In genomic region chr8:126591821-126592268, GRCm38 (mm10) we compare ENCODE assay signal across 8 mouse cellular contexts. TPM values are rescaled to one million over a fixed set of nuclear protein-coding genes. Genes with fewer than 3 reads are reported as not detected.
DNase-seq lines count a peak whose midpoint lies in the region; ATAC-seq and TF ChIP-seq lines count a peak whose summit lies in the region.

No protein-coding gene starts in this region.

- peaks cover 76% of the 10 kb centered on the region for H3K79me2 ChIP-seq in MEL (ENCODE audit: control insufficient read depth, insufficient read depth, low read length, poor library complexity)

- H3K9ac ChIP-seq in MEL (ENCODE audit: control insufficient read depth, low read depth, low read length, poor library complexity, severe bottlenecking) = peak overlapping the region; percentile 95
- H3K9ac ChIP-seq in liver, embryonic 14.5 days (replicated peaks) = peak overlapping the region; percentile 74
- H3K9ac ChIP-seq in neural tube, embryonic 13.5 days = peak overlapping the region; percentile 100

- peak overlapping the region; percentile 85 for H3K27ac ChIP-seq in MEL (ENCODE audit: control insufficient read depth, low read depth, low read length)
- H3K27ac ChIP-seq in liver, embryonic 14.5 days = peak overlapping the region; percentile 54
- peak overlapping the region; percentile 100 for H3K27ac ChIP-seq in neural tube, embryonic 13.5 days (replicated peaks)

- peak; percentile 70 to 71 for DNase-seq in B cell, adult 2 months
- DNase-seq in MEL (ENCODE audit: low read depth, low spot score) = peak; percentile 70
- DNase-seq in cerebellum, postnatal 14 days = peak; percentile 60 to 66
- peak; percentile 85 to 87 for DNase-seq in heart, adult 18-20 months
- DNase-seq in kidney, adult 11 months = peak; percentile 88
- peak in 1 of 3 experiments; percentile 59 for DNase-seq in liver, embryonic 14.5 days (ENCODE audit: low read depth in 3 of 3, low spot score in 3 of 3)

- TF ChIP-seq POLR2A in MEL (IDR thresholded peaks at IDR 0.05; ENCODE audit: control insufficient read depth in 1 of 2, insufficient read depth in 1 of 2, low read depth in 1 of 2, low read length in 2 of 2, poor library complexity in 1 of 2) = peak in 1 of 2 experiments; percentile 40; a peak in 2 of 4 replicates

- TF ChIP-seq RAD21 in MEL (IDR thresholded peaks at IDR 0.05; ENCODE audit: low read depth, low read length) = no peak

- H3K4me1 ChIP-seq in MEL (ENCODE audit: control insufficient read depth in 1 of 2, insufficient read depth in 2 of 2, low read length in 2 of 2) = peaks cover 6 to 17% of the 10 kb centered on the region in 2 experiments; a peak in 3 of 4 replicates
- H3K4me1 ChIP-seq in liver, embryonic 14.5 days (replicated peaks; ENCODE audit: control insufficient read depth in 2 of 2, insufficient read depth in 2 of 2, low read length in 1 of 2) = peaks cover 28 to 32% of the 10 kb centered on the region in 2 experiments
- H3K4me1 ChIP-seq in neural tube, embryonic 13.5 days (replicated peaks) = peaks cover 72% of the 10 kb centered on the region

- H3K36me3 ChIP-seq in MEL (ENCODE audit: control insufficient read depth in 1 of 2, insufficient read depth in 2 of 2, low read length in 2 of 2) = peaks cover 19 to 22% of the 10 kb centered on the region in 2 experiments
- no peaks in the 10 kb centered on the region; the same call in 1 of the 2 replicates for H3K36me3 ChIP-seq in liver, embryonic 14.5 days (replicated peaks; ENCODE audit: control insufficient read depth, insufficient read depth, low read depth)
- H3K36me3 ChIP-seq in neural tube, embryonic 13.5 days = peaks cover 29% of the 10 kb centered on the region

- no peaks in the 10 kb centered on the region for H3K9me3 ChIP-seq in MEL (replicated peaks; ENCODE audit: insufficient read depth, low read length)
- H3K9me3 ChIP-seq in liver, embryonic 14.5 days (ENCODE audit: control insufficient read depth, low read length) = no peaks in the 10 kb centered on the region
- H3K9me3 ChIP-seq in neural tube, embryonic 13.5 days = no peaks in the 10 kb centered on the region

- TF ChIP-seq CTCF in MEL (IDR thresholded peaks at IDR 0.05 in 2 of 3, conservative IDR thresholded peaks at IDR 0.05 in 1 of 3; ENCODE audit: control insufficient read depth in 1 of 3, insufficient read depth in 1 of 3, low read depth in 2 of 3, low read length in 3 of 3, poor library complexity in 1 of 3, severe bottlenecking in 1 of 3) = no peak
- 0 out of 2 replicates have a peak, but pooled peaks have one; percentile 13 for TF ChIP-seq CTCF in liver, embryonic 14.5 days (IDR thresholded peaks at IDR 0.05; ENCODE audit: low read depth)

- H3K4me2 ChIP-seq in liver, embryonic 14.5 days (ENCODE audit: low read depth) = peak overlapping the region; percentile 89
- peak overlapping the region; percentile 91 for H3K4me2 ChIP-seq in neural tube, embryonic 13.5 days

- no peaks in the 10 kb centered on the region for H3K27me3 ChIP-seq in MEL (ENCODE audit: control insufficient read depth in 1 of 2, insufficient read depth in 2 of 2, low read length in 2 of 2)
- H3K27me3 ChIP-seq in liver, embryonic 14.5 days (ENCODE audit: control insufficient read depth, insufficient read depth, low read length) = no peaks in the 10 kb centered on the region
- H3K27me3 ChIP-seq in neural tube, embryonic 13.5 days = no peaks in the 10 kb centered on the region

- ATAC-seq in liver, embryonic 14.5 days (ENCODE audit: insufficient read depth) = no peak
- no peak for ATAC-seq in neural tube, embryonic 13.5 days (ENCODE audit: low read depth)
- no peak for ATAC-seq in erythroid progenitor cell, adult 5-6 weeks (replicated peaks; ENCODE audit: low FRiP score, poor library complexity, severe bottlenecking)

- 0% methylated on average over 9 of the region's 9 CpGs for WGBS in liver, embryonic 14.5 days (ENCODE audit: insufficient replicate concordance)
- 2% methylated on average over 9 of the region's 9 CpGs for WGBS in neural tube, embryonic 13.5 days

- H3K4me3 ChIP-seq in MEL (ENCODE audit: control insufficient read depth in 1 of 2, insufficient read depth in 1 of 2, low read depth in 2 of 2, low read length in 2 of 2) = peak overlapping the region; percentile 79 to 90
- peak overlapping the region; percentile 75 to 89 for H3K4me3 ChIP-seq in liver, embryonic 14.5 days (ENCODE audit: insufficient read depth in 1 of 2, low read depth in 2 of 2, low read length in 2 of 2)
- H3K4me3 ChIP-seq in neural tube, embryonic 13.5 days = peak overlapping the region; percentile 100

- no peak for TF ChIP-seq EP300 in MEL (IDR thresholded peaks at IDR 0.05; ENCODE audit: low read depth in 1 of 2, low read length in 2 of 2)
- no peak for TF ChIP-seq EP300 in liver, embryonic 14.5 days (IDR thresholded peaks at IDR 0.05; ENCODE audit: low read depth)

TF ChIP-seq in MEL, 35 proteins besides CTCF, POLR2A, EP300 and RAD21:
- TF ChIP-seq ELF1 (IDR thresholded peaks at IDR 0.05; ENCODE audit: low read depth, low read length) (no peak), GABPA (IDR thresholded peaks at IDR 0.05; ENCODE audit: low read depth, low read length) (no peak), MYB (IDR thresholded peaks at IDR 0.05; ENCODE audit: low read depth, low read length) (no peak), MEF2A (IDR thresholded peaks at IDR 0.05; ENCODE audit: extremely low read depth, insufficient replicate concordance, low read depth, low read length, poor library complexity, severe bottlenecking) (no peak), SIN3A (IDR thresholded peaks at IDR 0.05; ENCODE audit: low read length) (peak; percentile 59), ETS1 (IDR thresholded peaks at IDR 0.05; ENCODE audit: low read depth, low read length) (no peak), POLR2AphosphoS2 (IDR thresholded peaks at IDR 0.05; ENCODE audit: low read length) (no peak), USF2 (IDR thresholded peaks at IDR 0.05; ENCODE audit: borderline replicate concordance in 1 of 2, insufficient read depth in 1 of 2, low read depth in 1 of 2, low read length in 2 of 2) (no peak), ZC3H11A (IDR thresholded peaks at IDR 0.05; ENCODE audit: low read depth, low read length) (no peak), JUND (IDR thresholded peaks at IDR 0.05; ENCODE audit: low read depth, low read length) (no peak), USF1 (IDR thresholded peaks at IDR 0.05; ENCODE audit: low read depth, low read length) (no peak), HCFC1 (IDR thresholded peaks at IDR 0.05; ENCODE audit: low read depth, low read length) (no peak), MAZ (IDR thresholded peaks at IDR 0.05; ENCODE audit: low read depth, low read length) (no peak), CHD2 (IDR thresholded peaks at IDR 0.05; ENCODE audit: low read length) (no peak), GATA1 (IDR thresholded peaks at IDR 0.05; ENCODE audit: low read depth, low read length) (no peak), E2F4 (IDR thresholded peaks at IDR 0.05; ENCODE audit: borderline replicate concordance, low read depth, low read length) (no peak), ZKSCAN1 (IDR thresholded peaks at IDR 0.05; ENCODE audit: low read depth, low read length) (no peak), CHD1 (IDR thresholded peaks at IDR 0.05; ENCODE audit: low read depth, low read length) (no peak; the same call in none of the 2 replicates), MAX (IDR thresholded peaks at IDR 0.05; ENCODE audit: low read length) (peak; percentile 42), SMC3 (IDR thresholded peaks at IDR 0.05; ENCODE audit: low read depth, low read length) (no peak), ZNF384 (IDR thresholded peaks at IDR 0.05; ENCODE audit: low read depth, low read length) (no peak), TBP (IDR thresholded peaks at IDR 0.05; ENCODE audit: low read depth, low read length) (0 out of 2 replicates have a peak, but pooled peaks have one; percentile 9), MXI1 (IDR thresholded peaks at IDR 0.05; ENCODE audit: low read depth, low read length) (peak; percentile 83), TAL1 (IDR thresholded peaks at IDR 0.05; ENCODE audit: low read length) (no peak), TCF12 (IDR thresholded peaks at IDR 0.05; ENCODE audit: low read depth, low read length) (no peak), BHLHE40 (IDR thresholded peaks at IDR 0.05; ENCODE audit: borderline replicate concordance, low read depth, low read length) (no peak), KAT2A (conservative IDR thresholded peaks at IDR 0.05; ENCODE audit: low read depth, low read length) (no peak), MYC (IDR thresholded peaks at IDR 0.05; ENCODE audit: low read depth, low read length) (peak; percentile 25; the same call in 1 of the 2 replicates), RCOR1 (IDR thresholded peaks at IDR 0.05; ENCODE audit: low read depth, low read length) (no peak), NELFE (IDR thresholded peaks at IDR 0.05; ENCODE audit: low read depth, low read length) (no peak), NRF1 (IDR thresholded peaks at IDR 0.05; ENCODE audit: insufficient read depth, low read depth, low read length, poor library complexity, severe bottlenecking) (no peak), MAFK (IDR thresholded peaks at IDR 0.05; ENCODE audit: borderline replicate concordance, low read depth, low read length) (no peak), UBTF (IDR thresholded peaks at IDR 0.05; ENCODE audit: borderline replicate concordance, insufficient read depth, low read depth, low read length) (0 out of 2 replicates have a peak, but pooled peaks have one; percentile 60), POLR2AphosphoS5 (IDR thresholded peaks at IDR 0.05; ENCODE audit: borderline replicate concordance, low read depth, low read length) (no peak), ZMIZ1 (IDR thresholded peaks at IDR 0.05; ENCODE audit: low read depth, low read length) (no peak)

RNA-seq across cellular contexts. Expression of gene Irf2bp2, which starts 1.9 kb away (rescaled TPM):
- 30.4 and 37.2 TPM in 2 replicates for total RNA-seq in MEL (2012; rRNA removed)
- polyA plus RNA-seq in MEL (2012; ENCODE audit: insufficient read depth in 1 of 2, insufficient read length in 2 of 2, low read depth in 1 of 2, low replicate concordance in 2 of 2, missing spikeins in 1 of 2) = 10 to 100 TPM in 1 of 2 experiments, not detected in 1; 17.1 TPM
- 100 to 1,000 TPM; 101 to 128 TPM for total RNA-seq in heart, adult 18-20 months (2021)
- 10.9 and 11.5 TPM in 2 replicates for polyA plus RNA-seq in liver, embryonic 14.5 days (2012; rRNA removed)
- polyA plus RNA-seq in liver, embryonic 14.5 days (2014; fragmentation: Nextera tagmentation; extraction: Ambion mirVana) = 2.8 and 3.2 TPM in 2 replicates
- 8.6 and 9.7 TPM in 2 replicates for polyA plus RNA-seq in neural tube, embryonic 13.5 days (2015; fragmentation: Nextera tagmentation; extraction: Ambion mirVana)
- total RNA-seq in erythroid progenitor cell, adult 5-6 weeks (2015; ENCODE audit: low replicate concordance) = 19.8 and 24.7 TPM in 2 replicates
- 8.8 and 18.0 TPM in 2 replicates for total RNA-seq in erythroid progenitor cell, adult 5-6 weeks (2017; ENCODE audit: low replicate concordance)
